Mouse (Mus musculus): ENCODE results near the gene Rem2.

DNA sequence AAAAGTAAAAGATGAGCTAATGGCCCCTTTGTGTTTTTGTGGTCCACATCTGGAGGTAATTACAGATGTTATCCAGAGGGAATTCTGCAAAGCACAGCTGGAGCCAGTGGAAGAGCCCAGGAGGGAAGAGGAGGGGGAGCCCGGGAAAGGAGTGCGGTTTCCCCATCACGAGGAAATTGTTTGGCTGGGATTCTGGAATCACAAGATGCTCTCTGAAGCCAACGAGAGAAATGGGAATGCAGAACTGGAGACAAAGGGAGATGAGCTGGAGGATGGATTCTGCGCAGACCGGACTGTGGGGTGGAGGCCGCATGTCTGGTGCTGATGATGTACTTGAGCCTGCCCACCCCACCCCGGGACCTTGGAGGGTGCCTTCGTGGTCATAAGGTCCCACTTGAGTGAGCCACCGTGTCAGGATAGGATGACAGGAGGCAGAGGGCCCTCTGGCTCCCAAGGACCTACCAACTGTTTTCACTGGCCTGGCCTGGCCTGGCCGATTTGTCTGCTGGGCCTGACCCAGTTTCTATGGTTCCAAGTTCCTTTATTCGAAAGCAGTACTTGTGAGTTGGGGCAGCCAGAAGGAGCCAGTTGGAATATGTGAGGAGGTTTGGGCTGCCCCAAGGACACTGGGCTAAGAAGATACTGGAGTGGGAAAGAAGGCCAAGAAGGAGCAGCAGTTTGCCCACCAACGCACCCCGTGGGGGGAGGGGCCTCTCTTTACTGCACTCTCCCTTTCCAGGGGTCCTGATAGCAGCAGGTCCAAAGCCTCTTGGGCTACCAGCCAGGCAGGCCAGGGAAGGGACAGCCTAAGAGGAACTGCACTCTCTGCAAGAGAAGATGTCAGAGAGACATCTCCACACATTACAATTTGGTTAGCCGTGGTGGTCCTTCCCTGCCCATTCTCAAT is 31.9 kb upstream of the Rem2 start:
- TF ChIP-seq CTCF (IDR thresholded peaks at IDR 0.05; ENCODE audit: low read depth) (no peak), EP300 (IDR thresholded peaks at IDR 0.05; ENCODE audit: low read depth) (no peak)
